Mouse (Mus musculus): ENCODE results near the gene Cotl1.
"Not testable (repeated sequence)": the region's sequence is repeated elsewhere in the genome, so short reads cannot be mapped to it uniquely, and the experiment has no call there.

The Cotl1 gene

DNA sequence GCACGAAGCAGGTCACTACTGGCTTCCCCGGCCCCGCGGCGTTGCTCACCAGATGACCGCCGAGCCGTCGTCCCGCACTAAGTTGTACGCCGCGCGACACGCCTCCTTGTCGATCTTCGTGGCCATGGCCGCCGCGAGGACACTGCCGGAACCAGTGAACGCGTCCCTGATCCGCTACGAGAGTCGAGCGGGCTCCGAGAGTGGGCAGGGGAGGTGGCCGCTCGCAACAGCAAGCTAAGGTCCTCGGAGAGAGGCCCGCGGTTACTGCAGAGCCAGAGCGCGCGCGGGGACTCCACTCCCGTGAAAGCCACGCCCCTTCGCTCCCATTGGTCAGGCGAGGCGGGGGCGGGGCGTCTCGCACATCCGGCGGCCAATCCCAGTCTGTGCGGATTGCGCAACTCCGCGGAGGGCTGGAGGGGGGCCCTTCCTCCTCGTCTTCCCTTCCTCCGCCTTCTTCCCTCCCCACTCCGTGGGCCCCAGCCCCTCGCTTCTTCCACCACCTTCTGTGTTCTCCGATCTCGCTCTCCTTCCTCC, at the start of gene Cotl1:
Cotl1 (minus strand) TSS at position 270 of the 534 bp plus-strand sequence.
- DNase-seq (ENCODE audit: extremely low spot score) = peak; percentile 93

DNA sequence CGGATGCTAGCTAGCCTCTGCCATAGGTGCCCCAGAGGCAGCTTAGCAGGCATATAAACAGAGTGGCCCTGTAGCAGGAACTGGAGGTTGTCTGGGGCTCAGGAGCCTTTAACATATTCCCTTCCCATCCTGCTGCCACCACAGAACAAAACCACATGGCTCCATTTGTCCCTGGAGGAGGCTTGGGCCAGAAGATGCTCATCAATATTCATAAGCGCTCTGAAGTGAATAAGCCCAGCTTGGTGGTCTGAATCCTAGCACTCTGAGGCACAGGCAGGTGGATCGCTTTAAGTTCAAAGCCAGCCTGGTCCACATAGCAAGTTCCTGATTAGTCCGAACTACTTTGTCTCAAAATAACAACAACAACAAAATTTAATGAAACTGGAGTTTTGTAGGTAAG, 47.7 kb upstream of the Cotl1 start:
- no peak for DNase-seq (ENCODE audit: extremely low spot score)

- peak; percentile 49 for DNase-seq (ENCODE audit: extremely low spot score)
Observed at GRCm38 (mm10) chr8:119887130-119887529, 46.8 kb upstream of the Cotl1 start.

- DNase-seq (ENCODE audit: extremely low spot score) = peak; percentile 12
Observed at GRCm38 (mm10) chr8:119885612-119886011, 45.3 kb upstream of the Cotl1 start.

DNA sequence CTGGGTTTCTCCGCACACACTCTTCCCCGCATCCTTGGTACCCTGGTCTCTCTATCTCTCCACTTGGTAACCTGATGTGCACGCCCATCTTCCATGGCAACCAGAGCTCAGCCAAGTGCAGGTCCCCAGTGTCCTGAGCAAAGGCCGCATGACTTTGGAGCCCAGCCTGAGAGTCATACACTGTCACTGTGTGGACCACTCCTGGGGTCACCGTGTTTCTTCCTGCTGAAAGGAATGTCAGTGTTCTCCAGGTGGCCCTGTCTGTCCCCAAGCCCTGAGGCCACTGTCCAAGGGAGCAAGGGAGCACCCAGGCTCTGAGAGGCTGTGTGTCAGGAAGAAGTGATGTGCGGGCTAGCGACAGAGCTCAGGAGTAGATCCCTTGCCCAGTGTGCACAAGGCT, 42.9 kb upstream of the Cotl1 start:
- no peak for DNase-seq (ENCODE audit: extremely low spot score)

DNA sequence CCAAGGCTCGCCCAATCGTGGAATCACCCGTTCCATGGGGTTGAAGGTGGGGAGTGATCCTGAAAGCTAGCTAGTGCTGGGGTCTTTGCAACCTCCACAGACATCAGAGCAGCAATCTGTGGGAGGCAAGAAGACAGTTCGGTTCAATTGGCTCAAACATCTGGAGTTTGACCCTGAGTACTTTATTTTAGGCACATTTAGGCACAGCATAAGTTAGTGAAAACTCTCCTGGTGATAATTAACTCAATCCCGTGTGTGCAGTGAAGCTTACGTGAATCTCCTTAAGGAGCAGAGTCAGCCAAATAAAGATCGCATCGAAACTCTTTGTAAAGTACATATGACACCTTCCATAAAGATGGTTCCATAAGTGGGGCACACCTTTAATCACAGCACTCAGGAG, 41.6 kb upstream of the Cotl1 start:
- no peak for DNase-seq (ENCODE audit: extremely low spot score)

- DNase-seq (ENCODE audit: extremely low spot score) = no peak
Observed at GRCm38 (mm10) chr8:119881301-119881700, 41.0 kb upstream of the Cotl1 start.

DNA sequence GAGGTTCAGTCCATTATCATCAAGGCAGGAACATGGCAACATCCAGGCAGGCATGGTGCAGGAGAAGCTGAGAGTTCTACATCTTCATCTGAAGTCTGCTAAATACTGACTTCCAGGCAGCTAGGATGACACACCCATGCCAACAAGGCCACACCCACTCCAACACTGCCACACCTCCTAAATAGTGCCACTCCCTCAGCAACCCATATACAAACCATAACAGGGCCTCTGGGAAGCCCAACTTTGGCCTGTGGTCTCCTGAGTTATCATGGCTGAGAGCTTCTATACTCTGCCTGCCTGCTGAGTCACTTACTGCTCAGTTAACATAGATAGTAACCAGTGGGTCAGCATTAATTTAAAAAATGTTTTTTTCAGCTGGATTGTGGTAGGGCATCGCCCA, 32.8 kb upstream of the Cotl1 start:
- DNase-seq (ENCODE audit: extremely low spot score) = no peak

GRCm38 (mm10) chr8:119869616-119870015, 29.3 kb upstream of the Cotl1 start:
- DNase-seq (ENCODE audit: extremely low spot score) = no peak

DNA sequence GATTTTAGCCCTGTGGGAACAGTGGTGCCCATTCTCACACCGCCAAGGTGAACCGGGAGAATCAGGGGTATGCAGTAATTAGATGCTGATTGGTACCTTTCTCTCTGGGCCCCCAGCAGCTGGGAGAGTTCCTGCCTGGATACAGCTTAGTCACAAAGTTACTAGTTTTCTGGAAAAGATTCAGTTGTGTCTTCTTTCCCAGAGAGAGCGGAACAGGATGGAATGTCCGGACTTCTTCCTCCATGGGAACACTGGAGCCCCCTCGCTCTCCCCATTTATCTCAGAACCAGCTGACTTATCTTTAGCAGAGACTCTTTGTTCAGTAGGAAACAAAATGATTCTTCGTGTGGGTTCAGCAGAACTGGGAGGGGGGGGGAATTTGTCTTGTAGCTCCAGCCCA, 22.4 kb upstream of the Cotl1 start:
- no peak for DNase-seq (ENCODE audit: extremely low spot score)

DNA sequence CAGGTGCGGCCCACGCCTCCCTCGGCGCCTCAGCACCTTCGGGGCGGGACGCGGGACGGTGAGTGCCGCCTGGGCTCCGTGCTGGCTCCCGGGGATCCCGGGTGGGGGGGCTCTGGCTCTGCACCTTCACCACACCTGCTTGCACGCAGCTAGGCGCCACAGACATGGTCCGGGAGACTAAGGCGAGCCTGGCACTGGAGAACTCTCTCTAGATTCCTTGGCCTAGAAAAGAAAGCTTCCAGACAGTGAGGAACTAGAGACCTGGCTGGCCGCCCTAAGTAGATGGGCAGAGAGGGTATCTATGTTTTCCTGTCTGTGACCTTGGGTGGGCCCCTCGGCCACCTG, 22.0 kb upstream of the Cotl1 start:
- DNase-seq (ENCODE audit: extremely low spot score) = no peak

- peak; percentile 99 for DNase-seq (ENCODE audit: extremely low spot score)
Observed at GRCm38 (mm10) chr8:119861706-119862389, 21.5 kb upstream of the Cotl1 start, which contains the start of gene Klhl36. Gene Klhl36, plus strand, starts transcription at chr8:119862266.

DNA sequence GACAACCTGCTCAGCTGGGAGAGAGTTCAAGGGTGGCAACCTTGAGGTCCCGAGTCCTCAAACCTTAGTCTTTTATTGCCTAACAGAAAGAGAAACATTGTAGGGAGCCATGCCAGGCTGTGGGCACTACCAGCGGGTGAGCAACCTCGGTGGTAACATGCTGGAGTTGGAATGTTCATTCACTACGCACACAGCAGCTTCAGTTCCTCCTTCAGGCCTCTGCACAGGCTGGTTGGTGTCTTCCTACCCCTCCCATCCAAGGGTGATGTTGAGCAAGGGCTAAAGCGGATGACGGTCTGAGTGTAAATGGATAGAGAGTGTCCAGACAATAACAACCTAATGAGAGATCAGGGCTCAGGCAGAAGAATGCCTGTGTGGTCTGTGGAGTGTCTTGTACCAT, 17.4 kb upstream of the Cotl1 start:
- no peak for DNase-seq (ENCODE audit: extremely low spot score)

DNA sequence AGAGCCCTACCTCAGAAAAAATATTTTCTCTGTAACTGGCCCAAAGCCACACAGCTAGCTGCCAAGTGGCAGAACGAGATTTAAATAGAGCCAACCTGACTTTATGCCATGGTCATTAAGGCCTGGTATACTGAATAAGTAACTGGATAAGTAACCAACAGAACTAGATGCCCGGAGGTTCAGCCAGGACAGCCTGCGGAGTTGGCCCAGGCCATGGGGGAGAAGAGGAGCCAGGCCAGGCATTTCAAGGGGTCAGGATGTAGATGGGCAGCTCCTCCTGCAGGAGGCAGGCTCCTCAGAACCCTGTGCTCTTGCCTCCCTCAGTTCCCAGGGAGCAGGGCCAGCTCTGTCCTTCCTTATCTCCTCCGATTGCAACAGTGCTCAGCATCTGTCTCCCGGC, 15.3 kb upstream of the Cotl1 start:
- no peak for DNase-seq (ENCODE audit: extremely low spot score)

DNA sequence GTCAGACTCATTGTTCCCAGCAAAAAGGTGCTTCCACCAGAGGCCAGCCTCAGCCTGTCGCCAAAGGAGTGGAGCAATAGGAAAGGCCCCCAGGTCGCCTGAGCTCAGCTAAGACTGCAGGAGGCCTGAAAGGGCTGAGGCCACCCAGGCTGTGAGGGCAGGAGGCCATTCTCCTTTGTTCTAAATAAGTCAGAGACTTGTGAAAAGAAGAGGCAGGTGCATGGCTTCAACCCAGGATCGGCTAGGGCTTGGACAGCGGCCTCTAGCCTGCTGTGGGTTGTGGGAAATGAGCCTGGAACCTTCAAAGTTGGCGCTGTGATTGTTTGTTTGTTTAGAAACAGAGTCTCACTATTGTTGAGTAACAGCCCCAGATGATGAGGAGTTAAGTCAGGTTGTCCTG, 13.7 kb upstream of the Cotl1 start:
- no peak for DNase-seq (ENCODE audit: extremely low spot score)

- no peak for DNase-seq (ENCODE audit: extremely low spot score)
Observed at GRCm38 (mm10) chr8:119853521-119853920, 13.2 kb upstream of the Cotl1 start.

DNA sequence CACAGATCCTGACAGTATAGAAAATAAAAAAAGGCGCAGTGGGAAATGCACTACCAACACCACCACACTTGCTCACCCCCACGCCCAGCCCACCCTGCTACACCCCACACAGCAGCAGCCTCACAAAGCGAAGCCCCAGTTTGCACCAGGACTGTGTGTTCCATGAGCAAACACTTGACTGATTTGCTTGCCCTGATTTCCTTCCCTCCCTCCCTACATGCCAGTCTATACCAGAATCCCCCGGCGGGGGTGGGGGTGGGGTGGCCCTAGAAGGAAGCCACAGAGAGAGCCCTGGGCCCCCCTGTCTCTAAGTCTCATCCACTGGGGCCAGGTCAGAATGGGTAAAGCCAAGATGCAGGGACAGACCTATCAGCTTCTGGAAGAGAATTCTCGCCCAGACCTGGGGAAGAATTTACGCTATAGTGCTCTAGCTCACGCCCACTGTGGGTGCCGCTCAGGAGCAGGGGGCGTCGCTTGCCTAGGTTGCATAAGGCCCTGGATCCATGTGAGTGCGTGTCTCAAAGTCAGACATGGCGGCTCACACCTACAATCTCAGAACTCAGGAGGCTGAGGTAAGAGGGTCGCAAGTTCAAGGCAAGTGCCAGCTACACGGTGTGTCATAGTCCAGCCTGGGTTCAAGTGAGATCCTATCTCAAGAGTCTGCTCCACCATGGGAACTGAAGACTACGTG, 7.0 kb upstream of the Cotl1 start:
- DNase-seq (ENCODE audit: extremely low spot score) = no peak

GRCm38 (mm10) chr8:119845741-119846140, 5.4 kb upstream of the Cotl1 start:
- DNase-seq (ENCODE audit: extremely low spot score) = not testable (repeated sequence)

DNA sequence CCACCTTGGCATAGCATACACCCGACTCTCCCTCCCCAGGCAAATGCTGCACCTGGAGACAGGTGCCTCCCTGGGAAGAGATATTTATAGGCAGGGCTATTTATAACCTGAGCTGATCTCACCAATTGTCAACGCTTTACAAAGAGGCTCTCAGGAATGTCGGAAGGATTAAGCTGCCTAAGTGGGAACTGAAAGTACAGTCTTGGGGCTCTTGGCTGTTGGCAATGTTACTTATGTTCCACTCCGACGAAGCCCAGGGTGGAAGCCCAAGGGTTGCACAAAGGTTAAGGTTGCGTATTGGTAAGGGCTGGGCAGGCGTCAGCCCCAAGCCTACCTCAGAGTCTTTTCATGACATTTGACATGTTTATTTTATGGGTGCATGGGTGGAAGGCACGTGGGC, 4.2 kb upstream of the Cotl1 start:
- no peak for DNase-seq (ENCODE audit: extremely low spot score)

GRCm38 (mm10) chr8:119843444-119843843, 3.1 kb upstream of the Cotl1 start:
- DNase-seq (ENCODE audit: extremely low spot score) = peak; percentile 79

- DNase-seq (ENCODE audit: extremely low spot score) = no peak
Observed at GRCm38 (mm10) chr8:119840905-119841411, 614 bp upstream of the Cotl1 start.

DNA sequence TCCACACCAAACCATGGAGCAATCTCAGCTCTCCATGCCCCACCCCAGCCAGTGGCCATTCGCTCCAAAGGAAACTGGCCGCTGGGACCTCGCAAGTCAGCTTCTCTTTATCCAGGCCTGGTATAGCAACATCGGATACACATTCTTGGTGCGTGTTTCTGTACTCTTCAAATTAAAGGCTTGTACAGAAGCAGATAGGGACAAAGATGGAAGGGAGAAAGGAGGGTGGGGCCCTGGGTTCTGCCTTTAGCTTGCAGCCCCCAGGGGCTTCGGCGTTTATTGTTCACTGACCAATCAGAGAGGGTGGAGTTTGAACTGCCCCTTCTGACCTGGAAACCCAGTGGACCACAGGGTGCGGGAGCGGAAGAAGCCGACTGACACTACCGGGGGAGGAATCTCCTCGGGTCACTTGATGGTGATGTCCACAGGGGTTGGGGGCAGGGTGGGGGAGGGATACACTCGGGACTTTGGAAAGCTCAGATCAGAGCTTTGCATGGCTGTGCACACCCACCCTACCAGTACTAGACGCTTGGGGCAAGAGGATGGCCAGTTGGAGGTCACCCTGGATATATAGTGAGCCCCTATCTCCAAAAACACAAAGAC, 824 bp downstream of the Cotl1 start:
- DNase-seq (ENCODE audit: extremely low spot score) = peak; percentile 47

DNA sequence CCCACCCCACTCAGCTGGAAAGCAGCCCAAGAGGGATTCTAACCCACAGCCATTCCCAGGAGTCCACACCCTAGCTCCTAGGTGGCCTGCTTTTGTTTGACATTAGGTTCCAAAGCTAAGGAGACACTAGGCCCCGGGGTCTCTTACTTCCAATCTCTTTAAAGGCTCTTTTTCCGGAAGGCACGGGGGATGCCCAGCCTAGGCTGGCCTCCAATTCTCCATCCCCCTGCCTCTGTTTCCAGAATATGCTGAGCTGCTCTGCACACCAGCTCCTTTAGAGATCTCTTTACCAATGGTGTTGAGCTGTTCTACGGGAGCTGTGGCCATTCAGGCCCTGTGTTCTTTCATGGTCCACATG, 1.4 kb downstream of the Cotl1 start:
- no peak for DNase-seq (ENCODE audit: extremely low spot score)
